Mouse (Mus musculus): ENCODE results near the gene Sh2b1. TPM values are rescaled to one million over a fixed set of nuclear protein-coding genes. Genes with fewer than 3 reads are reported as not detected.

The Sh2b1 gene
- polyA plus RNA-seq, 1 experiment from 2014 or later, result 42.2 TPM

DNA sequence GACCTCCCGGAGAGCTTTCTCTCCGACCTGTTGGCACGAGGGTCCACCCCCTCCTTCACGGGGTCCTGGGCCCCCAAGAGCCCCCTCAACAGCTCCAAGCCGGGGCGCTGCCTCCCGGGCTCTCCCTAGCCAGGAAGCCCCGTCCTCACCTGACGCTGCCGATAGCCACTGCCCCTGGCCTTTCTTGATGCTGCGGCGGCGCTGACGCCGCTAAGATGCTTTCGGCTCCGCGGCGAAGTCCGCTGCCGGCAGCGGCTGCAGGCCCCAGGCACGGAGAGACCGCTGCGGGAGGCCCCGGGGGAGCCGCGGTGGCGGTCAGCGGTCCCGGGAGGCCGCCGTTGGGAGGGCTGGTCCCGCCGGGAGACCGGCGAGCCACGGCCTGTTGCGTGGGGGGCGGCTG is 27.5 kb upstream of the Sh2b1 start:
- Histone ChIP-seq H3K4me3 (ENCODE audit: low read depth, low read length) (peak overlapping the region; percentile 100), H3K27ac (ENCODE audit: low read length) (peak overlapping the region; percentile 100), H3K4me2 (replicated peaks; ENCODE audit: low read depth, low read length) (peak overlapping the region; percentile 32), H3K27me3 (ENCODE audit: control insufficient read depth, insufficient read depth, low read length) (no peaks in the 10 kb centered on the region), H3K4me1 (ENCODE audit: control insufficient read depth, insufficient read depth, low read length) (0 out of 2 replicates have a peak, but pooled peaks cover 5% of the 10 kb centered on the region), H3K9me3 (ENCODE audit: control insufficient read depth, low read depth, low read length) (no peaks in the 10 kb centered on the region), H3K36me3 (ENCODE audit: control insufficient read depth, insufficient read depth, low read length) (peaks cover 35% of the 10 kb centered on the region), H3K9ac (replicated peaks; ENCODE audit: low read depth, low read length) (peak overlapping the region; percentile 100)
- ATAC-seq (ENCODE audit: insufficient number of reproducible peaks, insufficient read depth, low FRiP score, low read depth), result no peak; the same call in 1 of the 2 replicates
- WGBS, result under 1% methylated on average over 40 of the region's 40 CpGs

GRCm38 (mm10) chr7:126502023-126502741 is 27.0 kb upstream of the Sh2b1 start:
- Histone ChIP-seq H3K4me1 (ENCODE audit: control insufficient read depth, insufficient read depth, low read length) (0 out of 2 replicates have a peak, but pooled peaks cover 5% of the 10 kb centered on the region), H3K36me3 (ENCODE audit: control insufficient read depth, insufficient read depth, low read length) (peaks cover 41% of the 10 kb centered on the region), H3K4me2 (replicated peaks; ENCODE audit: low read depth, low read length) (peak overlapping the region; percentile 57), H3K27me3 (ENCODE audit: control insufficient read depth, insufficient read depth, low read length) (no peaks in the 10 kb centered on the region), H3K9ac (replicated peaks; ENCODE audit: low read depth, low read length) (peak overlapping the region; percentile 100), H3K4me3 (ENCODE audit: low read depth, low read length) (peak overlapping the region; percentile 100), H3K27ac (ENCODE audit: low read length) (peak overlapping the region; percentile 100), H3K9me3 (ENCODE audit: control insufficient read depth, low read depth, low read length) (no peaks in the 10 kb centered on the region)
- ATAC-seq (ENCODE audit: insufficient number of reproducible peaks, insufficient read depth, low FRiP score, low read depth), result peak; percentile 84
- under 1% methylated on average over 54 of the region's 57 CpGs for WGBS

GRCm38 (mm10) chr7:126501684-126502022 is 26.4 kb upstream of the Sh2b1 start:
- H3K27me3 ChIP-seq (ENCODE audit: control insufficient read depth, insufficient read depth, low read length), result no peaks in the 10 kb centered on the region
- 5% methylated on average over 9 of the region's 9 CpGs for WGBS
- H3K9me3 ChIP-seq (ENCODE audit: control insufficient read depth, low read depth, low read length), result no peaks in the 10 kb centered on the region
- H3K9ac ChIP-seq (replicated peaks; ENCODE audit: low read depth, low read length), result peak overlapping the region; percentile 100
- ATAC-seq (ENCODE audit: insufficient number of reproducible peaks, insufficient read depth, low FRiP score, low read depth), result no peak
- peak overlapping the region; percentile 100 for H3K27ac ChIP-seq (ENCODE audit: low read length)
- peaks cover 46% of the 10 kb centered on the region for H3K36me3 ChIP-seq (ENCODE audit: control insufficient read depth, insufficient read depth, low read length)
- H3K4me1 ChIP-seq (ENCODE audit: control insufficient read depth, insufficient read depth, low read length), result 0 out of 2 replicates have a peak, but pooled peaks cover 5% of the 10 kb centered on the region
- H3K4me3 ChIP-seq (ENCODE audit: low read depth, low read length), result peak overlapping the region; percentile 100
- peak overlapping the region; percentile 57 for H3K4me2 ChIP-seq (replicated peaks; ENCODE audit: low read depth, low read length)

DNA sequence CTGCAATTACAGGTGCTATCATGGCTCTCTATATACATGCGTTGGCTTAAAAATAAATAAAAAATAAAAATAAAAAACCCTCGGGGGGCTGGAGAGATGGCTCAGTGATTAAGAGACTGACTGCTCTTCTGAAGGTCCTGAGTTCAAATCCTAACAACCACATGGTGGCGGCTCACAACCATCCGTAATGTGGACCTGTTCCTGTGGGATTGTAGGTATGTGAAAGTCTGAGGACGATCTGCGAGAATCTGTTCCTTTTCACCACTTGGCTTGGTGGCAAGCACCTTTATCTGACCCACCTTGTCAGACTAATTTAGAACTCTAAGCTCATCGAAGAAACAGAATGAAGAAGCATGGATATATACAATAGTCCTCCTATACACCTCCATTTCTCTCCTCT is 24.2 kb upstream of the Sh2b1 start:
- Histone ChIP-seq H3K4me1 (ENCODE audit: control insufficient read depth, insufficient read depth, low read length) (0 out of 2 replicates have a peak, but pooled peaks cover 5% of the 10 kb centered on the region), H3K4me3 (ENCODE audit: low read depth, low read length) (no peak overlapping the region), H3K4me2 (replicated peaks; ENCODE audit: low read depth, low read length) (no peak overlapping the region), H3K36me3 (ENCODE audit: control insufficient read depth, insufficient read depth, low read length) (peaks cover 68% of the 10 kb centered on the region), H3K9ac (replicated peaks; ENCODE audit: low read depth, low read length) (no peak overlapping the region), H3K27me3 (ENCODE audit: control insufficient read depth, insufficient read depth, low read length) (no peaks in the 10 kb centered on the region), H3K9me3 (ENCODE audit: control insufficient read depth, low read depth, low read length) (no peaks in the 10 kb centered on the region), H3K27ac (ENCODE audit: low read length) (no peak overlapping the region)
- ATAC-seq (ENCODE audit: insufficient number of reproducible peaks, insufficient read depth, low FRiP score, low read depth), result no peak
- WGBS, result 93% methylated on average over 7 of the region's 7 CpGs

DNA sequence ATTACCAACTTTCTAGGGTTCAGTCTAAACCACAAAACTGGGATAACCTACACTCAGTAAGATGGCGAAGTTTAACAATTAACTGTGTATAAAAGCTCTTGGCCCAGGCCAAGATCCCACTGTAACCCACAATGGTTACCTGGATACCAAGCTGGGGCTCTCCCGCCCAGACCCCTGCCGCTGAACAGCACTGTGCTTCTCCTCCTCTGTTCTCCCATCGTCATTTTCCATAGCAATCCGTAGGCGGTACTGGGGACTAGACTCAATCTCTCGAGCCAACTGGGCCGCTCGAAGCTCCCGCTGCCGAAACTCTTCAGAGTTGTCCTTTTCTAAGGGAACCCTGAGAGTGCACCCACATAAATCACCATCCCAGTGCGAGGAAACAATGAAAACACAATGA is 22.7 kb upstream of the Sh2b1 start:
- Histone ChIP-seq H3K9me3 (ENCODE audit: control insufficient read depth, low read depth, low read length) (no peaks in the 10 kb centered on the region), H3K9ac (replicated peaks; ENCODE audit: low read depth, low read length) (no peak overlapping the region), H3K36me3 (ENCODE audit: control insufficient read depth, insufficient read depth, low read length) (peaks cover 83% of the 10 kb centered on the region), H3K4me3 (ENCODE audit: low read depth, low read length) (no peak overlapping the region), H3K4me1 (ENCODE audit: control insufficient read depth, insufficient read depth, low read length) (0 out of 2 replicates have a peak, but pooled peaks cover 5% of the 10 kb centered on the region), H3K27ac (ENCODE audit: low read length) (no peak overlapping the region), H3K4me2 (replicated peaks; ENCODE audit: low read depth, low read length) (no peak overlapping the region), H3K27me3 (ENCODE audit: control insufficient read depth, insufficient read depth, low read length) (no peaks in the 10 kb centered on the region)
- no peak for ATAC-seq (ENCODE audit: insufficient number of reproducible peaks, insufficient read depth, low FRiP score, low read depth)
- 93% methylated on average over 12 of the region's 12 CpGs for WGBS

DNA sequence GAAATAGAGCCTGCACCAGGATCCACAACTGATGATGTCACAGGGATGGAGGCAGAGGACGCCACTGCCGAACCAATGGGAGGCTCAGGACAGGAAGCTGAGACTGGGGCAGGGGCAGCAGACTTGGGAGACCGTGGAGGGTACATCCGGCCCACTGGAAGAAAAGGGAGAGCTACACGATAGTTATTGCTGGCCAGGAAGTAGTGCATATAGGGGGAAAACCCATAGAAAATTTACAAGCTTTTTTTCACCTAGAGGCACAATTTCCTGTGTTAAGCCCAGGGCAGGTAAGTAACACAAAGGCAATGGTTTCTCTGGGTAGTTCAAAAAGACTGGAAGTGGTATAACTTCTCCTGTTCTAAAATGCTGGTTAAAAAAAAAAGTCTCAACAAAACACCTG is 21.3 kb upstream of the Sh2b1 start:
- ATAC-seq (ENCODE audit: insufficient number of reproducible peaks, insufficient read depth, low FRiP score, low read depth), result no peak
- H3K27me3 ChIP-seq (ENCODE audit: control insufficient read depth, insufficient read depth, low read length), result no peaks in the 10 kb centered on the region
- 88% methylated on average over 5 of the region's 5 CpGs for WGBS
- no peak overlapping the region for H3K9ac ChIP-seq (replicated peaks; ENCODE audit: low read depth, low read length)
- no peak overlapping the region for H3K27ac ChIP-seq (ENCODE audit: low read length)
- H3K9me3 ChIP-seq (ENCODE audit: control insufficient read depth, low read depth, low read length), result no peaks in the 10 kb centered on the region
- peaks cover 97% of the 10 kb centered on the region for H3K36me3 ChIP-seq (ENCODE audit: control insufficient read depth, insufficient read depth, low read length)
- H3K4me3 ChIP-seq (ENCODE audit: low read depth, low read length), result no peak overlapping the region
- H3K4me1 ChIP-seq (ENCODE audit: control insufficient read depth, insufficient read depth, low read length), result 0 out of 2 replicates have a peak, but pooled peaks cover 5% of the 10 kb centered on the region
- H3K4me2 ChIP-seq (replicated peaks; ENCODE audit: low read depth, low read length), result no peak overlapping the region

GRCm38 (mm10) chr7:126494120-126494519 is 18.9 kb upstream of the Sh2b1 start:
- Histone ChIP-seq H3K27me3 (ENCODE audit: control insufficient read depth, insufficient read depth, low read length) (no peaks in the 10 kb centered on the region), H3K4me3 (ENCODE audit: low read depth, low read length) (no peak overlapping the region), H3K36me3 (ENCODE audit: control insufficient read depth, insufficient read depth, low read length) (peaks cover 91% of the 10 kb centered on the region), H3K4me2 (replicated peaks; ENCODE audit: low read depth, low read length) (no peak overlapping the region), H3K4me1 (ENCODE audit: control insufficient read depth, insufficient read depth, low read length) (no peaks in the 10 kb centered on the region), H3K27ac (ENCODE audit: low read length) (no peak overlapping the region), H3K9ac (replicated peaks; ENCODE audit: low read depth, low read length) (no peak overlapping the region), H3K9me3 (ENCODE audit: control insufficient read depth, low read depth, low read length) (no peaks in the 10 kb centered on the region)
- WGBS, result 89% methylated on average over 6 of the region's 6 CpGs
- no peak for ATAC-seq (ENCODE audit: insufficient number of reproducible peaks, insufficient read depth, low FRiP score, low read depth)

DNA sequence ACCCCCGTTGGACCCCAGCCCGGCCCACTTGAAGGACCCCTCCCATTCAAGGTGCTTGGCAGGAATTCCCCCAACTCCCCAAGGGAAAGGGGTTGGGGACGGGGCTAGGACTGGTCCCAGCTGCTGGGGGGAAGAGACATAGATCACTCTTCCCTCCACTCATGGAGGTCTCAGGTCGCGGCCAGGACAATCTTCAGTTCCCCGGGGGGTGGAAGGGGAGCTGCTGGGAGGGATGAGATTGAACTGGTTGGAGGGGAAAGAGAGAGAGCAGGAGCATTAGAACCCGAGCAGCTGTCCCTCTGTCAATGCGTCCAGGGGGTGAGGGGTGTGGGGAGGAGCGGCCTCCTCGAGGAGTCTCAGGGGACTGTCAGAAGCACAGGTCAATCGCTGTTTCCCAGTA is 16.7 kb upstream of the Sh2b1 start:
- no peak overlapping the region for H3K9ac ChIP-seq (replicated peaks; ENCODE audit: low read depth, low read length)
- ATAC-seq (ENCODE audit: insufficient number of reproducible peaks, insufficient read depth, low FRiP score, low read depth), result no peak
- no peak overlapping the region for H3K27ac ChIP-seq (ENCODE audit: low read length)
- 0 out of 2 replicates have a peak, but pooled peaks cover 8% of the 10 kb centered on the region for H3K4me1 ChIP-seq (ENCODE audit: control insufficient read depth, insufficient read depth, low read length)
- H3K4me2 ChIP-seq (replicated peaks; ENCODE audit: low read depth, low read length), result no peak overlapping the region
- H3K4me3 ChIP-seq (ENCODE audit: low read depth, low read length), result no peak overlapping the region
- H3K27me3 ChIP-seq (ENCODE audit: control insufficient read depth, insufficient read depth, low read length), result no peaks in the 10 kb centered on the region
- WGBS, result 50% methylated on average over 11 of the region's 11 CpGs
- H3K36me3 ChIP-seq (ENCODE audit: control insufficient read depth, insufficient read depth, low read length), result peaks cover 69% of the 10 kb centered on the region
- H3K9me3 ChIP-seq (ENCODE audit: control insufficient read depth, low read depth, low read length), result no peaks in the 10 kb centered on the region
